37 mouse cellular contexts compared by ENCODE assay signal in the genomic region with DNA sequence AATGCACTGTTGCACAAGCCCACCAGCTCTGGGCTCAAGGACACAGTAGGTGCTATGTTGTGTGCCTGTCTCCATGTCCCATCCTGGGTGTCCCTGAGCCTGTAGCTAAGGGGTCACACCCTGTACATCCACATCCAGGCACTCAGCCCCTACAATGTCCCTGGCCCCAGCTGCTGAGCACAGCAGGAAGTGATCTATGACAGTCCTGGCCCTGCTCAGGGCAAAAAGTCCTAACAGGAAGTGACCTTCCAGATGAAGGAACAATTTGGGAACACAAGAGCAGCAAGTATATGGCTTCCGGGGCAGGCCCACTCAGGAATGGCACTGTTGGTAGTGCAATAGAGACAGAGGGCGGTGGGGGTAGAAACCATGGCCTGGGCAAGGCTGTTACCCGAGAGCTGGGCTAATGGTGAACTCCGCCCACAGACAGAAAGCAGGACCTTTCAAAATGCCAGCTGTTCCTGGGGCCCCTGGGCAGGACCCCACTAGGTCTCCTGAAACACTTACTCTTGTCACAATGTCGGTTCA. TPM values are rescaled to one million over a fixed set of nuclear protein-coding genes. Genes with fewer than 3 reads are reported as not detected.
DNase-seq lines count a peak whose midpoint lies in the region; ATAC-seq and TF ChIP-seq lines count a peak whose summit lies in the region.
"Had no signal": no experiment of that assay in that cellular context is flagged by ENCODE, and none has a peak within 500 bp of the region (broad histone marks: within the 10 kb centered on the region; RNA-seq: fewer than 3 reads in every experiment).

No protein-coding gene starts in this region.

- H3K27ac ChIP-seq in heart, embryonic 10.5 days = no peak overlapping the region
- H3K27ac ChIP-seq in heart, embryonic 11.5 days (ENCODE audit: low read depth, low read length) = no peak overlapping the region
- no peak overlapping the region; the same call in 1 of the 2 replicates for H3K27ac ChIP-seq in lung, postnatal 0 days (ENCODE audit: low read length)
- H3K27ac ChIP-seq: forebrain, embryonic 15.5 days; heart, adult 2 months; heart, embryonic 15.5 days; kidney, postnatal 0 days; limb, embryonic 12.5 days; midbrain, embryonic 12.5 days; neural tube, embryonic 13.5 days had no signal

- no peak overlapping the region for H3K4me2 ChIP-seq in heart, embryonic 11.5 days
- no peak overlapping the region for H3K4me2 ChIP-seq in lung, postnatal 0 days (replicated peaks; ENCODE audit: low read depth, low read length)
- H3K4me2 ChIP-seq: forebrain, embryonic 15.5 days; heart, embryonic 15.5 days; limb, embryonic 12.5 days; midbrain, embryonic 12.5 days; neural tube, embryonic 13.5 days had no signal

- peaks cover 80% of the 10 kb centered on the region for H3K36me3 ChIP-seq in heart, embryonic 10.5 days
- H3K36me3 ChIP-seq in heart, embryonic 11.5 days (ENCODE audit: control insufficient read depth, insufficient read depth, low read length) = peaks cover 46% of the 10 kb centered on the region
- peaks cover 42% of the 10 kb centered on the region for H3K36me3 ChIP-seq in lung, postnatal 0 days (ENCODE audit: insufficient read depth, low read length)

- peaks cover 24% of the 10 kb centered on the region for H3K4me1 ChIP-seq in heart, embryonic 10.5 days
- no peaks in the 10 kb centered on the region for H3K4me1 ChIP-seq in heart, embryonic 11.5 days (ENCODE audit: control insufficient read depth, insufficient read depth, low read length)
- no peaks in the 10 kb centered on the region for H3K4me1 ChIP-seq in lung, postnatal 0 days (ENCODE audit: insufficient read depth, low read depth, low read length)

- H3K27me3 ChIP-seq in heart, embryonic 10.5 days (ENCODE audit: insufficient read depth, poor library complexity, severe bottlenecking) = no peaks in the 10 kb centered on the region
- no peaks in the 10 kb centered on the region for H3K27me3 ChIP-seq in heart, embryonic 11.5 days (ENCODE audit: control insufficient read depth, insufficient read depth, low read length)
- H3K27me3 ChIP-seq in lung, postnatal 0 days (replicated peaks; ENCODE audit: insufficient read depth, low read length) = no peaks in the 10 kb centered on the region
- H3K27me3 ChIP-seq: forebrain, embryonic 15.5 days; heart, embryonic 15.5 days; limb, embryonic 12.5 days; midbrain, embryonic 12.5 days; neural tube, embryonic 13.5 days had no signal

- TF ChIP-seq EP300 in lung, postnatal 0 days (IDR thresholded peaks at IDR 0.05) = no peak

- H3K9me3 ChIP-seq in heart, embryonic 10.5 days = no peaks in the 10 kb centered on the region
- H3K9me3 ChIP-seq in heart, embryonic 11.5 days (replicated peaks; ENCODE audit: control insufficient read depth, low read length) = no peaks in the 10 kb centered on the region
- H3K9me3 ChIP-seq in lung, postnatal 0 days (ENCODE audit: low read length) = no peaks in the 10 kb centered on the region
- H3K9me3 ChIP-seq: forebrain, embryonic 15.5 days; heart, embryonic 15.5 days; limb, embryonic 12.5 days; midbrain, embryonic 12.5 days; neural tube, embryonic 13.5 days had no signal

- TF ChIP-seq CTCF in lung, postnatal 0 days (IDR thresholded peaks at IDR 0.05) = no peak

- H3K4me3 ChIP-seq in heart, embryonic 10.5 days = no peak overlapping the region
- H3K4me3 ChIP-seq in heart, embryonic 11.5 days (ENCODE audit: low read depth, low read length) = no peak overlapping the region
- H3K4me3 ChIP-seq in lung, postnatal 0 days (ENCODE audit: low read depth, low read length) = no peak overlapping the region
- H3K4me3 ChIP-seq: forebrain, embryonic 15.5 days; heart, adult 2 months; heart, embryonic 15.5 days; limb, embryonic 12.5 days; midbrain, embryonic 12.5 days; neural tube, embryonic 13.5 days had no signal

- 77% methylated on average over 5 of the region's 5 CpGs for whole genome bisulfite sequencing in heart, embryonic 10.5 days
- 76% methylated on average over 5 of the region's 5 CpGs for WGBS in heart, embryonic 11.5 days (ENCODE audit: insufficient replicate concordance)
- 57% methylated on average over 5 of the region's 5 CpGs for WGBS in lung, postnatal 0 days

- no peak for ATAC-seq in heart, embryonic 11.5 days (replicated peaks; ENCODE audit: insufficient number of reproducible peaks, low FRiP score, low TSS enrichment)
- ATAC-seq in lung, postnatal 0 days = peak; percentile 64
- ATAC-seq: CD4-positive, CD25-positive, alpha-beta regulatory T cell, adult 4 months; forebrain, embryonic 15.5 days; hindbrain, embryonic 16.5 days had no signal

- H3K9ac ChIP-seq in heart, embryonic 11.5 days (ENCODE audit: low read depth, low read length) = no peak overlapping the region
- H3K9ac ChIP-seq in lung, postnatal 0 days (replicated peaks; ENCODE audit: low read depth) = no peak overlapping the region
- H3K9ac ChIP-seq: forebrain, embryonic 15.5 days; heart, embryonic 15.5 days; limb, embryonic 12.5 days; midbrain, embryonic 12.5 days; neural tube, embryonic 13.5 days had no signal

- DNase-seq in heart, embryonic 10.5 days (ENCODE audit: low spot score) = peak; percentile 64
- DNase-seq in lung, postnatal 0 days (ENCODE audit: low spot score) = no peak
- DNase-seq in lung, postnatal 25 days (ENCODE audit: low spot score) = no peak
- DNase-seq in urinary bladder, adult 2 months (ENCODE audit: low spot score) = peak; percentile 14
- no peak for DNase-seq in urinary bladder, postnatal 14 days (ENCODE audit: low spot score)
- no peak for DNase-seq in adrenal gland, postnatal 36 days
- DNase-seq: adrenal gland, postnatal 14 days; cerebellum, adult 8-10 months; cerebellum, postnatal 36 days; gastrocnemius, postnatal 25 days; kidney, adult 18-20 months; layer of hippocampus, adult 9-11 months; lung, adult 2 months; lung, postnatal 14 days; thymus, adult 18-20 months; thymus, postnatal 4 days had no signal

RNA-seq across cellular contexts. Expression of a gene that starts 7.8 kb away (rescaled TPM):
- 46.6 and 53.9 TPM in 2 replicates for polyA plus RNA-seq in heart, embryonic 10.5 days (2016; fragmentation: Nextera tagmentation; extraction: Ambion mirVana)
- polyA plus RNA-seq in heart, embryonic 11.5 days (2014; fragmentation: Nextera tagmentation; extraction: Ambion mirVana) = 26.5 and 29.3 TPM in 2 replicates
- 20.5 and 21.5 TPM in 2 replicates for polyA plus RNA-seq in lung, postnatal 0 days (2015; fragmentation: Nextera tagmentation; extraction: Ambion mirVana)
- 54.3 and 59.5 TPM in 2 replicates for polyA plus RNA-seq in urinary bladder, adult 2 months (2012; rRNA removed)
- 10 to 100 TPM; 30.4 to 33.4 TPM for total RNA-seq in adrenal gland, postnatal 36 days (2021)

RNA-seq across cellular contexts. Expression of a gene that starts 13.6 kb away (rescaled TPM):
- 16.8 and 24.1 TPM in 2 replicates for polyA plus RNA-seq in heart, embryonic 10.5 days (2016; fragmentation: Nextera tagmentation; extraction: Ambion mirVana)
- polyA plus RNA-seq in heart, embryonic 11.5 days (2014; fragmentation: Nextera tagmentation; extraction: Ambion mirVana) = 14.2 and 15.6 TPM in 2 replicates
- 27.6 and 32.1 TPM in 2 replicates for polyA plus RNA-seq in lung, postnatal 0 days (2015; fragmentation: Nextera tagmentation; extraction: Ambion mirVana)
- 21.5 and 29.1 TPM in 2 replicates for polyA plus RNA-seq in urinary bladder, adult 2 months (2012; rRNA removed)
- 10 to 100 TPM; 20.2 to 38.2 TPM for total RNA-seq in adrenal gland, postnatal 36 days (2021)

RNA-seq across cellular contexts. Expression of a gene that starts 39.9 kb away (rescaled TPM):
- polyA plus RNA-seq in heart, embryonic 10.5 days (2016; fragmentation: Nextera tagmentation; extraction: Ambion mirVana) = not detected in 2 replicates
- not detected in 2 replicates for polyA plus RNA-seq in heart, embryonic 11.5 days (2014; fragmentation: Nextera tagmentation; extraction: Ambion mirVana)
- polyA plus RNA-seq in lung, postnatal 0 days (2015; fragmentation: Nextera tagmentation; extraction: Ambion mirVana) = not detected in 2 replicates
- not detected in 2 replicates for polyA plus RNA-seq in urinary bladder, adult 2 months (2012; rRNA removed)
- not detected for total RNA-seq in adrenal gland, postnatal 36 days (2021)
- total RNA-seq: adrenal gland, postnatal 14 days; gastrocnemius, adult 18-20 months; gastrocnemius, postnatal 25 days; heart, adult 2 months; heart, postnatal 25 days; left cerebral cortex, postnatal 10 days; liver, adult 2 months; megakaryocyte progenitor cell, adult 5-6 weeks; midbrain, postnatal 0 days had no signal
- polyA plus RNA-seq: CD4-positive, CD25-positive, alpha-beta regulatory T cell, adult 4 months; embryonic facial prominence, embryonic 11.5 days; forebrain, embryonic 15.5 days; heart, embryonic 15.5 days; hindbrain, embryonic 11.5 days; hindbrain, embryonic 16.5 days; intestine, embryonic 14.5 days; kidney, postnatal 0 days; limb, embryonic 12.5 days; liver, adult 2 months; lung, adult 2 months; midbrain, embryonic 12.5 days; midbrain, postnatal 0 days; neural tube, embryonic 13.5 days; small intestine, adult 2 months; stomach, embryonic 14.5 days had no signal

Comparison
In these comparisons a context has a peak if more than half of its experiments do, and no peak if none do; other contexts are left out.
1. DNase-seq: peak in heart, embryonic 10.5 days (single experiment) and urinary bladder, adult 2 months (single experiment); none in lung, postnatal 0 days (single experiment), lung, postnatal 25 days (single experiment), urinary bladder, postnatal 14 days (single experiment) and adrenal gland, postnatal 36 days (0 of 2).